Mouse (Mus musculus) WW6 (cell line): Measurements from ENCODE around the gene Bfsp1.

ENCODE experiments used
- DNase-seq: peaks from one replicate; pipeline ENCODE4 v3.0.0-alpha.2; 2013; ENCODE audit warnings: low read depth, low spot score

Gene Bfsp1

DNA sequence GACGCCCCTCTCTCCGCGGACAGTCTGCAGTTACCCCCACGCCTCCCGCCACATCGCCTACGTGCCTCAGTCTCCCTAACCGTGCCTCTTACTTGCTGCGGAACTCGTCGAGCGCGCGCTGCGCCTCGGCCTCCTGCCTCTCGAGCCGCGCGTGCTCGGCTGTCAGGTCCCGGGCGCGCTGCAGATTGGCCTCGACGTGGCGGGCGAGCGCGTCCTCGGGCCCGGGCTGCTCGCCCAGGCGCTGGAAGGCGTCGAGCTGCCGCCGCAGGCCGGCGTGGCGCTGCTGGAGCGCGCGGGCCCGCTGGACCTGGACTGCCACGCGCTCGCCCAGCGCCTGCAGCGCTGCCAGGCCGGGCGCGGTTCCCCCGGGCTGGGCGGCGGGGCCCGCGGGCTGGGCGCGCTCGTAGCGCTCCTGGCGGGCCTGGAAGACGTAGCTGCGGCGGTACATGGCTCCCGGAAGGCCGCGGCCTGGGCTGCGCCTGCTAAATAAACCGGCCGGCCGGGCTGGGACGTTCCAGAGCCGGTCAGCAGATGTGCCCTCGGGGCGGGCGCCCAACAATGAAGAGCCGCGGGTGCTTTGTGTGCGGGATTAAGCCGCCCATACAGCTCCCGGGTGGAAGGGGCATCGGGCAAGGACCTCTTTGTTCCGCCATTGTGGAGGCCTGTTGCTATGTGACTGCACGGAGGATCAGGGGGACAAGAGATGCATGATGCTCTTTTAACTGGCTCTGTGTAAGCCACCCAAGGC is at the start of gene Bfsp1:
Gene Bfsp1 (minus strand): TSS at position 690 of the 748 bp plus-strand sequence.
- DNase-seq, result no peak

DNA sequence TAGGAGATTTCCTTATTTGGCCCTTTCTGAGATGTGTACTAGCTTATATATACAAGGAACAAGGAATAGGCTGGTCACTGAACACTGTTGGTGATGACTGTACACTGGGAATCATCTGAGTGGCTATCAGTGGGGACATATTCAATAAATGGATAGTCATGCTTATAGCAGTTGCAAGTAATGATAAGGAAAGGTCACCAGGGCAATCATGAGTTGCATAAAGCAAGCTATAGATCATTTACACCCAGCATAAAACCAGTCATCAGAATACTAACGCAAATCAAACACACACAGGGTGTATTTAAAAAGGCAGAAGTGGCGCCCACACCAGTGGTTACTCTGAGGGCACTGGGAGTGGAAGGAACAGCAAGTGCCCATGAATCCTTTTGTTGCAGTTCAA is 49.2 kb upstream of the Bfsp1 start:
- no peak for DNase-seq

DNA sequence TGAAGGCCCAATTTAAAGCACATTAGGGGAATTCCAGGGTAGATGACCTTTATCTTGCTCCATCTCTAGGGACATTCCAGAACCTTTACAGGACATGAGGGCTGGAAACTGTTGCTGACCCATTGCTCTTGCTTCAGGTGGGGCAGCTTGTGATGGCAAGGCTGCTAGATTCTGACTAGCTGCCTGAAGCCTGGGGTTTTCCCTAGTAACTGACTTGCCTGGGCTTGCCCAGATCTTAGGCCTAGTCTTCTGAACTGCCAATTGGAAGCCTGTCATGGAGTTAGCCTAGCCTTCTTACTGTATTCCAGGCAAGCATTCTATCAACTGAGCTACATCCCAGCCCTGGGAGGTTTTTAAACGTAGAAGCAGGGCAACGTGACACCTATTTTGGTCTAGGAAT is 46.3 kb upstream of the Bfsp1 start:
- no peak for DNase-seq

DNA sequence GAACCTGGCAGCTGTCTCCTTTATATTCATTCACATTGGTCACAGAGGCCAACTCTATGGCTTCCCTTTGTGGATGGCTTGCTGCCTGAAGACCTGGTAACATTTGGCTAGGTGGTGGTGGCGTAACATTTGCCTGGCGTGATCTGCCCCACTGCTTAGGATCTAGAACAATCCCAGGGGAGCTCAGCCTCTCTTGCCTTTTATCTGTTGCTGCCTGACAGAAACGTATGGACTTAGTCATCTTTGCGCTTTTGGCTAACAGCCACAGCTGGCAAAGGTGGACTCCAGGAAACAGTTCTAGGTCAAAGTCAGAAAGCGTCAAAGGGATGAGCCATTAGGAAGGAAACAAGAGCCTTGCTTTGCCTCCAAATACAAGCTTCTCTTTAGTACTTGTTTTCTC is 41.9 kb upstream of the Bfsp1 start:
- DNase-seq, result no peak

DNA sequence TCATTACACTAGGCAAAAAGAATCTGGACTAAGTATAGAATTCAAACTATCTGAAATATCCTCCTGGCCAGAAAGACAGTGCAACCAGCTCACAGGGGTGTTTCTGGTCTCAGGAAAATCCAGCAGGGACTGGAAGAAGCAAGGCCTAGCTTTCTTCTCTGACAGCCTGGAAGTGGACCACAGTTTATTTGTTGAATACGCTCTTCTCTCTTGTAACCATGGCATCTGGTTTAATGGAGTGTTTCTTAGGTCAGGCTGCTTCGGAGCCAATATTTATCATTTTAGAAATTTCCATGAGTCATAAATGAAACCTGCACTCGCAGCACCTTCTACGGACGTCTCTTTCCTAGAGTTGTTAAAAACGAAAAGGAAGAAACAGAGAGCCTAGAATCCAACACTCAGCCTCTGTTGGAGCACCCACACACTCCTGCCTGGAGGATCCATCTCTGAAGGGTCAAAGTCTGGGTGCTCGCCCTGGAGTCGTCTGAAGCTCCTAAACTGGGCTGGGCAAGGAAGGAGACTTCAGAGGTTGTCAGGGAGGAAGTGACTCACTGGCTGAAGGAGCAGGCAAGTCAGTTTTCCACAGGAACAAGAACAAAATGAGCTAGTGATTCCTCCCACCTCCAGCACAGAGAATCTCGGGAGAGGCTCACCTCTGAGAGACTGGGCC is 40.5 kb upstream of the Bfsp1 start:
- no peak for DNase-seq

DNA sequence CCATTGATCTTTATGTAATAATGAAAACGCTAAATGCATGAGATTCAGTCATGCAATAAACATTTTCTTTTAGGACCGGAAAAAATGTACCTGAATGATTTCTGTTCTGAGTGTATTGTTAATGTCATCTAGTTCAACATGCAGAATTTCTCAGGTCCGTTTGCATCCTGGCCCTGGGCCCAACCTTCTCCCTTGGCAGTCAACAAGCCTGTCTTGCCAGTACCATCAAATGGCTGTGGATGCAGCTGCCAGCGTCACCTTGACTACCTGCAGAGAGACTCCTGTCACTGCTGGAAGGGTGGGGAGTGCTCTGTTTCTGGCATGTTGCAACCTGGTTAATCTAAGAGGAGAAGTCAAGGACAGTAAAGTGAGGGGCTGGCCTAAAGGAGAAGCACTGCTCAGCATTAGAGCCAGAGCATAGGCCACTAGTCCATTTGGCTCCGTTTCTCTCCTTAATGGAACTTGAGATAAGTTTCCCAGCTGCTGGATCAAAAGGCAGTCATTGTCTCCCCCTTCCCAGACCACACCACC is 37.9 kb upstream of the Bfsp1 start:
- DNase-seq, result no peak

DNA sequence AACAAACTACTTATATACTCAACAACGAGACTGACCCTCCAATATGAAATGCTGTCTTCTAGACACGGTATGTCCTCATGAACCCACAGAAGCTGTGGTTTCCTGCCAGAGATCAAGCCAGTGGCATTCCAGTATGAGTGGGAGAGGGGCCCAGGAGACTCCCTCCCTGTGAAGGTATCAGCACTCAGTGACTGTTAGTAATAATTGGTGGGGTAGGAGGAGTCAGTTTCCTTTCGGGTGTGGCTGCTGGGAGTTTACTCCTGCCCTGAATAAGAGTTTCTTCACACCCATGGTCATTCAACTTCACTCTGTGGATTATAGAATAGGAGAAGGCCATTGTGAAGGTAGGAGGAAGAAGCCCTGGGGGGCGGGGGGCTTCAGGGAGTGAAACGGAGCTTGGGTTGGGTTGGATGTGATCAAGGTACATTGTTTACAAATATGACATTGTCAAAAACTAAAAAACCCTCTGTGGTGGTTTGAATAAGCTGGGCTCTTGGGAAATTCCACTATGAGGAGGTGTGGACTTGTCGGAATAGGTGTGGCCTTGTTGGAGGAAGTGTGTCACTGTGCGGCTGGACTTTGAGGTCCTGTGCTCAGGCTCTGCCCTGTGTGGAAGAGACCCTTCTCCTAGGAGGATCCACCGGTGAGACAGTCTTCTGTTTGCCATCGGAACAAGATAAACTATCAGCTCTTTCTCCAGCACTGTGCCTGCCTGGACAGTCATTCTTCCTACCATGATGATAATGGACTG is 36.7 kb upstream of the Bfsp1 start:
- no peak for DNase-seq

DNA sequence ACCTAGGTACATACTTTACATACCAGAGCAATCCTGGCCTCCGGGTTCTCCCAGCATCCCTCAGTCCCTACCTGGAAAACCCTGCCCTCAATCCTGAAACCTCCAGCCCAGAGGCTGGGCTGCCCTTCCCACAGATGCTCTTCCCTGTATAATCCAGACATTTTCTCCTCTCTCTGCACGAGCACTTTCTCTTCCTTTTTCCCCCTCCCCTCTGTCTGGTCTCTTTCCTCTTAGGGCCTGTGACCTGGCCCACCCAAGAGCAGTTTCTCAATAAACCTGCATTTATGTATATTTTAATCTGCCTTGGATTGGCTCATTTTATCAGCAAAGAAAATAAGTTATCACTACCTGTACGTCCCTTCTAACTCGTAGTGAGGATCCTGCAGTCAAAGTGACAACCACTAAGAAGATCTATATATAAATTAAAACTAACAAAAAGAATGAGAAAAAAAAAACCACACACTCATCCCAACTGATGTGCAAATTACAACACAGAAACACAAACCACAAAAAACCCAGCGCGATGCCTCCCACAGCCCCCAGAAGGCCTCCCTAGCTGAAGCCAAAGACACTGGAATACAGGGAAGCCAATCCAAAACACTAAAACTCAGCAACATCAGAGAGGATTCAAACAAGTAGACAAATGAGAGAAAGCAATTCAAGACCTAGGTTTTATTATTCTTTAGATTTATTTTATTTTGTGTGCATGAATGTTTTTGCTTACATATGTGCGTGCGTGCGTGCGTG is 28.5 kb upstream of the Bfsp1 start:
- no peak for DNase-seq

DNA sequence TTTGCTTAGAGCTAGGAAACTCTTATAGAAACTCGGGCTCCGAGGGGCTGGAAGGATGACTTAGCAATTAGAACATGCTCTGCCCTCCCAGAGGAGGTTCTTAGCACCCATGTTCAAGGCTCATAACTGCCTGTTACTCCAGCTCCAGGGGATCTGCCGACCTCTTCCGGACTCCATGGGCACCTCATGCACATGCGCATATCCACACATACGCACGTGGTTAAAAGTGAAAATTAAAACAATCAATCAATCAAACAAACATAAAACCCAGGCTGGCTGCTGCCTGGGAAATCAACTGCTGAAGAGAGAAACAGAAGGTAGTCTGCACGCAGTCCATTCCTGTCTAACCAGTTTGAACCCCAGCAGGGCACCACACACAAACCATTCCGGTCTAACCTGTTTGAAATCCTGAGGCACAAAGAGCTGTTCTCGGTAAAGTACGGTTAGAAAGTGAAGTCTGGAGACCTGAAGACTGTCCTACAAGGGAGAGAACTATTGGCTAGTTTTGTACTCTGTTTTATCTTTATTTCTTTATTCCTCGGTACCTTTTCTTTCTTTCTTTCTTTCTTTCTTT is 27.0 kb upstream of the Bfsp1 start:
- DNase-seq, result no peak

DNA sequence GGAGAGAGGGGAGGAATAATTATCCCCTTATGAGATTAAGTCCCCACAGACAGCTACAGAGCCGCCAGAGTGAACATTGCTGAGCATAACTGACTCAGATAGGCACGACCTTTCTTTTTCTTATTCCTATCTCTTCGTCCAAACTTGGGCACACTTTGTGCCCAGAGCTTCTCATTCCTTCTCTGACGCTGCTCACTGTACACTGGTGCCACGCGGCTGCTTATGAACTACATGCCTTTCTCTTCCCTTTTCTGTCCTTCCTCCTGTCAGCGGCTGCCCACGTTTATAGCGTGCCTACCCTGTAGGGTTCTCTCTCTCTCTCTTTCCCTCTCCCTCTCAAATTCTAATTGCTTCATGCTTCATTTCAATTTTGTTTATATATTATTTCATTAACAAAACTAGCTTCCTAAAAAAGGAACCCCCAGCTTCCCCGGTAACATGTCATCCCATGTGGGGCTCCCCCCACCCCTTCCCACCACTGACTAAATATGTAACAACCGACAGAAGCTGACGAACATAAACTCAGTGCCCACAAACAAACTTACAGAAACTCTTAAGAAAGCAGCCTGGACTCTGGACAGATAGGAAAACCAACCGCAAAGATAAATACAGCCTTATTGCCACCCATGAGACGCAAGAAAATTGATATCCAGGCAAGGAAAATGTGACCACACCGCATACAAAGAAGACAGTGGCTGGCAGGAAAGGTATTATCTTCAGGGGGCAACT is 26.3 kb upstream of the Bfsp1 start:
- DNase-seq, result no peak

DNA sequence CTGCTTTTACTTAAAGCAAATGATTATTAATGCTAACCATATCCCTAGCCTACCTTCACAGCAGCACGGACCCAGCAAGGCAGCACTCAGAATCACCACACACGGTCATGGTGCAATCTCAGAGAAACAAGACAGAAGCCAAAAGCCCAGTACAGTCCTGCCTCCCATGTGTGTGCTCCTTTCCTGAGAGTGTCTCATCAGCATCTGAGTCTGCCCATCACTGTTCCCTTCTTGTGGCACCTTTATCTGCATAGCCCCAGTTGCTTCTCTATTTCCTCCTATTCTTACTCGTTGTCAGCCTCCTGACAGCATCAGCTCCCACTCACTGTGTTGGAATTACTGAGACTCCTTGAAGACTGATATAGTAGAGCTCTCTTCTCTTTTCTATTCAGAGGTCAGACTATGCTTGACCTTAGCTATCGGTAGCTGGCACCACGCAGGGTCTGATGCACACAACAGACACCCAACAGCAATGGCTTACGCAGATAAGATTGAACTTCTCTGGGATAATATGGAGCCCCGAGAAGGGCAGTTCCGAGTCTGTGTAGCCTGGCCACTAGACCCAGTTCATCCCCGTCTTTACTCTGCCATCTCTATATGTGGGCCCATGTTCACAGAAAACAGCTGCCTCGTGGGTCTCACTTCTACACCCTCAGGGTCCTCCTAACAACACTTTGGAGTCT is 19.8 kb upstream of the Bfsp1 start:
- DNase-seq, result no peak

DNA sequence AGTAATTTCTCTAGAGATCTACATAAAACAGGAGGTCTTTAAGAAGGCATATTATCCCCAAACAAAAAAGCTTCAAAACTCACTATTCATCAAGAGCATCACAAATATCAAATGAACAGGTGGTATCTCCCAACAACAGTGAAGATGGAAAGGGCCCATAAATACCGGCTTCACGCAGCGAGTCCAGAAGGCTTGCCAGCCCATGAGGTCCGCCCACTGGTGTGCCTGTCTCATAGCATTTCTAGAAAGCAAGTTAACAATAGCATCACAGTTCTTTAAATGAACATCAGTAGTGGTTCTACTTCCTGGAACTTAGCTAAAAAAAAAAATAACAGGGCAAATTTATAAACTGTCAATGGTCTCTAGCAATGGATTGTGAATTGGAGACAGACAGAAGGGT is 19.0 kb upstream of the Bfsp1 start:
- DNase-seq, result no peak

DNA sequence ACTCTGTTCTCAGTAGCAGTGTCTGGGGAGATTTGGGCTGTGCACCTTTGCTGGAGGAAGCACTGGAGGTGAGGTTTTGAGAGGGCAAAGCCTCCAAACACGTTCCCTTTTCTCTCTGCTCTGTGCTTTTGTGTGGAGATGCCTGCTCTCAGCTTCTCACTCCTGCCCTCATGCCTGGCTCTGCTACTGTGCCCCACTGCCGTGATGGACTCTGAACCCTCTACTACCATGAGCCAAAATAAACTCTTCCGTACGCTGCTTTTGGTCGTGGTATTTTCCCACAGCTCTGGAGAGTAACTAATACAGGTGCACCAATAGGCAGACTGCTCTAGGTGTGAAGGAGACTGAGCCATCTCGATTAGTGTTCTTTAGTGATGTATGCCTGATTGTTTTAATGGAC is 16.3 kb upstream of the Bfsp1 start:
- no peak for DNase-seq

DNA sequence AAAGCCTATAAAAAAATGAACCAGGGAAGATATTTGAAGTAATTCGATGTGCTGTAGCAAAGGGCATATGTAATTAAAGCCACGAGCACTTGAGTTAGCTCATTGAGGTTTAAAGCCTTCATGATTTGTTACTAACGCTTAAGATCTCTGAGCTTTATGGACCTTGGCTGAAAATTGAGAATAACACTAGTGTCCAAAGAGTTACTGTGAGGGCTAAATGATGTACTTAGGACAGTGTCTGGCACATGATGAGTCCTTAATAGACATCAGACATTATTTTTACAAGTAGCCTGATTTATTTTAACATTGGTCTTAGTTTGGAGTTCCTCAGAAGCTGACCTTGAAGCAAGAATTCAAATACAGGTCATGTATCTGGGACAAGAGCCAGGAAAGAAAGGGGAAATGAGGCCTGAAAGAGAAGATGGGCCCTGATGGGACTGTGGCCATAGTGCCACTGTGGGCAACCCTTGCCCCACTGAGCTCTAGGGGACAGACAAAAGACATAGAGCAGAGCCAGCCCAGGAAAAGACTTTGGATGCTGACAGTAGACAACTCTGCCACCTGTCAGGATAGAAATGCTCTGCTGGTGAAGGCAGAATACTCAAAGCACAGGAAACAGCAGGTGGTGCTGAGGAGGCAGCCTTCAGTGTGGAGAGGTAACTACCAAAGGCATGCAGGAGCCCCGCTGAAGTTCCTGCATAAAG is 14.1 kb upstream of the Bfsp1 start:
- no peak for DNase-seq

DNA sequence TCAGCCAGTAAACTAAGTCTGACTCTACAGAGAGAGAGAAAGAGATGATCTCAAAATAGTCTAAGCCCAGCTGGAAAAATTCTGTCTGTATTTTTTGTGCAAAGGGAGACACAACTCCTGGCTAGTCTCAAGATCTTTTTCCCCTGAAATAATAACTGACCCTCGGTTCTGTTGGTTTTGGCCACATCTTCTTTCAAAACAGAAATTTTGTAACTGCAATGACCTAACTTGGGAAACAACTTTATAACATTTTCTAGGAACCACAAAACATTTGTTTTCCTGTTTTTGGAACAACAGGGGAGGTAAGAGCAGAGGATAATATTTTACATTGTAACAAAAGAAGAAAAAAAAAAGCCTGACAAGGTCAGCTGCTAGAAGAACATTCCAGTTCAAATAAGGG is 13.1 kb upstream of the Bfsp1 start:
- DNase-seq, result no peak

DNA sequence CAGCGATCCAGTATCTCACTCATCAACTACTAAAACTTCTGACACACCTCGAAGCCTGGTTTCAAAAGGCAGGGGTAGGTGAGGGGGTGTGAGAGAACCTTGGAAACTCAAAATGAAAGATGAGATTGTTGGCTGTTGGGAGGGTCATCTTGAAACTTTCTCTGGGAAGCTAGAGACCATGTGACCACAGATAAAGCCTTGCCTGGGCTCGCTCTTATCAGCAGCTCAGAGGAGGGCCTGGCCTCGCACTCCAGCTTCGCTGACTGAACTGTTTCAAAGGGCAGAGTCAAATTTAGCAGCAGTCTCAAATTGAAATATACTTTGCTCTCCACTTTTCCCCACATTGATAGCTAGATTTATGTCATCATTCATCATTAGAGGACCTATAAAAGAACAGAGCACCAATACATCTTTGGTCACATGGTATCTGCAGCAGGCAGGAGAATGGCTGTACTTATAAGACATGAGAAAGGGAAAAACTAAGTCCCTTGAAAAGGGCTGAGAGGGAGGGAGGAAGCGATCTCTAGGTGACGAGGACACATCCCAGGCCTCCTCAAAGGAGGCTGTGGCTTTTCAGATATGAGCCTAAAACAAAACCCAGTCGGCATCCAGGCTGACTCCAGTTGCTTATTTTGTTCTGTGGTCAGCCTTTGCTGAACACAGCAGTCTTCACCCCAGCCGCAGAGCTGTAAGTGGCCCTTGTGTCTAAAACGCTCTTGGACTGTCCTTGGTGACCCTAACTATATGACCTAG is 8.1 kb upstream of the Bfsp1 start:
- no peak for DNase-seq

DNA sequence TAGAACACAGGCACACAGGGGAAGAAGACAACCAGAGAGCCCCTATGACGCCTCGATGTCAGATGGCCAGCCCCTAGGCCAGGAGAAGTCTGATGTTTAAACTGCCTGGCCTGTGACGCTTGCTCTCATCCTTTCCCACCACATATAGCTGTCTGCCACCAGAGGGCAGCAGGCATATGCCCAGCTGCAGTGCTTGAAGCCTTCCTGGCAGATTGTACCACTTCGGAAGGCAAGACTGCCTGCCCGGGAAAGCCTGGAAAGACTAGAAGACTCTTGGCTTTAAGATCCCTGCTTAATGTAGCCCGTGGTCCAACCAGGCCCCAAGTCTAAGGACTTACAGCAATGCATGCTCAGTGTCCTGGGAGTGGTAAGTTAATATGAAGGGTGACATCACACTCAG is 4.4 kb upstream of the Bfsp1 start:
- peak; percentile 56 for DNase-seq

DNA sequence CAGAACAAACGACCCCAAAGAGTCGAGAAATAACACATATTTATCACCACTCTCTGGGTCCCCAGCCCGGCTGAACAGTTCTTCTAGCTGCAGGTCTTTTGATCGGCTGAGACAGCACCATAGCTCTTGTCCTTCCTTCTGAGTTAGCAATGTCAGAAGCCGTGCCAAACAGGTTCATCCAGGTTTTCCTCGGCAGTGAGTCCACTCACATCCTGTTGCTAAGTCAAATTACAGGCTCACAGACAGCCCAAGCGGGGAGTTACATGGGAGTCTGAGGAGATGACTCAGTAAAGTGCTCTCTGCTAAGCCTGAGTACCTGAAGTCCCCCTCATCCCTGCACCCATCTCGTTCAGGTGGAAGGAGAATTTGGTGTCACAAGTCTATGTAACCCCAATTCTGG is 1.6 kb upstream of the Bfsp1 start:
- DNase-seq, result no peak

DNA sequence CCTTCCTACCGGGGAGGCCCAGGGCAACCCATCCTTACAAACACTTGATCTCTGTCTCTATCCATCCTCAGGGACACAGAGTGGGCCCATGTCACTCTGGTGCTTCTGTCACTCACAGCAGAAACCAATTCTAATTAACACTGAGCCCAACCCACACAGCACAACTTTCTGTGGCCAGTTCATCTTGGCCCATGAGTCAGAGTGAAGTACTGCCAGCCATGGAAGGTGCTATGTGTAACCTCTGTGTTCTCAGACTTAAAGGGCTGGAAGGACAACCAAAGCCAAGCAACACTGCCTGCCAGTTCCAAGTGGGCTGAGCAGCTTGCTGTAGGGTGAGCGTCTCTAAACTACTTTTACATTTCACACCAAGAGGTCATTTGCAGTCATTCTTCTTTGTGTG is 3.8 kb downstream of the Bfsp1 start:
- no peak for DNase-seq
